Mouse (Mus musculus) midbrain, embryonic 13.5 days (tissue): ENCODE measurements at regions not wholly inside any gene's neighbourhood (a gene's known extent, or its start where the extent isn't known, plus 50 kb on each side); places are given as distances from the start of the nearest gene placed in this dataset.
A peak's percentile ranks its signal among the peaks of the same experiment; 100 is the strongest.

Experiments used
- ATAC-seq: fragments of 200-750 bp; cut with Nextera tagmentation; 2 replicates; pipeline ENCODE4 v1.8.0; 2017; ENCODE audit warnings: mild to moderate bottlenecking, moderate TSS enrichment, moderate library complexity
- H3K27ac ChIP-seq: fragments of 300-500 bp; sonication (generic); 2 replicates; pipeline ENCODE4 v1.5.1; 2015; ENCODE audit warnings: inconsistent platforms, mild to moderate bottlenecking, moderate library complexity
- H3K27me3 ChIP-seq: fragments of 300-500 bp; sonication (generic); 2 replicates; pipeline ENCODE4 v1.6.1; 2015; ENCODE audit warnings: mild to moderate bottlenecking, inconsistent platforms
- H3K36me3 ChIP-seq: fragments of 300-500 bp; sonication (generic); 2 replicates; pipeline ENCODE4 v1.6.1; 2015; ENCODE audit warnings: mild to moderate bottlenecking, inconsistent platforms
- H3K4me1 ChIP-seq: fragments of 300-500 bp; sonication (generic); replicated peaks from 2 replicates; pipeline ENCODE4 v1.6.1; 2015; ENCODE audit warnings: inconsistent platforms
- H3K4me2 ChIP-seq: fragments of 300-500 bp; sonication (generic); replicated peaks from 2 replicates; pipeline ENCODE4 v1.6.1; 2015; ENCODE audit warnings: moderate library complexity, mild to moderate bottlenecking, inconsistent platforms
- H3K4me3 ChIP-seq: fragments of 300-500 bp; sonication (generic); replicated peaks from 2 replicates; pipeline ENCODE4 v1.5.1; 2015; ENCODE audit warnings: mild to moderate bottlenecking, inconsistent platforms
- H3K9ac ChIP-seq: fragments of 300-500 bp; sonication (generic); replicated peaks from 2 replicates; pipeline ENCODE4 v1.6.1; 2015; ENCODE audit warnings: mild to moderate bottlenecking, inconsistent platforms
- H3K9me3 ChIP-seq: fragments of 300-500 bp; sonication (generic); 2 replicates; pipeline ENCODE4 v1.6.1; 2016; ENCODE audit warnings: mild to moderate bottlenecking, inconsistent platforms
- WGBS: fragments of 180-500 bp; shearing (Covaris S2); methylation state at CpG from one replicate; pipeline ENCODE4 v1.1.7; 2015; 5-methylcytosine and 5-hydroxymethylcytosine counted together

- H3K4me1 ChIP-seq, result peaks cover 50% of the 10 kb centered on the region
- peak overlapping the region; percentile 35 for H3K27ac ChIP-seq
- H3K4me3 ChIP-seq, result no peak overlapping the region
- peaks cover 6% of the 10 kb centered on the region; the same call in 1 of the 2 replicates for H3K27me3 ChIP-seq
- WGBS, result 22% methylated on average over 14 of the region's 14 CpGs
- no peak overlapping the region for H3K4me2 ChIP-seq
- H3K36me3 ChIP-seq, result no peaks in the 10 kb centered on the region
- ATAC-seq, result peak; percentile 70
- no peaks in the 10 kb centered on the region for H3K9me3 ChIP-seq
- no peak overlapping the region for H3K9ac ChIP-seq
Observed at GRCm38 (mm10) chr14:24997786-24998509, 461.0 kb upstream of the Zmiz1 start.

- H3K4me3 ChIP-seq, result no peak overlapping the region
- WGBS, result 81% methylated on average over 3 of the region's 3 CpGs
- no peak overlapping the region for H3K4me2 ChIP-seq
- H3K27me3 ChIP-seq, result peaks cover 6% of the 10 kb centered on the region; the same call in 1 of the 2 replicates
- H3K9ac ChIP-seq, result no peak overlapping the region
- no peaks in the 10 kb centered on the region for H3K9me3 ChIP-seq
- H3K36me3 ChIP-seq, result no peaks in the 10 kb centered on the region
- peaks cover 39% of the 10 kb centered on the region for H3K4me1 ChIP-seq
- no peak overlapping the region for H3K27ac ChIP-seq
- no peak for ATAC-seq
Observed at GRCm38 (mm10) chr14:24999008-24999572, 459.9 kb upstream of the Zmiz1 start.

DNA sequence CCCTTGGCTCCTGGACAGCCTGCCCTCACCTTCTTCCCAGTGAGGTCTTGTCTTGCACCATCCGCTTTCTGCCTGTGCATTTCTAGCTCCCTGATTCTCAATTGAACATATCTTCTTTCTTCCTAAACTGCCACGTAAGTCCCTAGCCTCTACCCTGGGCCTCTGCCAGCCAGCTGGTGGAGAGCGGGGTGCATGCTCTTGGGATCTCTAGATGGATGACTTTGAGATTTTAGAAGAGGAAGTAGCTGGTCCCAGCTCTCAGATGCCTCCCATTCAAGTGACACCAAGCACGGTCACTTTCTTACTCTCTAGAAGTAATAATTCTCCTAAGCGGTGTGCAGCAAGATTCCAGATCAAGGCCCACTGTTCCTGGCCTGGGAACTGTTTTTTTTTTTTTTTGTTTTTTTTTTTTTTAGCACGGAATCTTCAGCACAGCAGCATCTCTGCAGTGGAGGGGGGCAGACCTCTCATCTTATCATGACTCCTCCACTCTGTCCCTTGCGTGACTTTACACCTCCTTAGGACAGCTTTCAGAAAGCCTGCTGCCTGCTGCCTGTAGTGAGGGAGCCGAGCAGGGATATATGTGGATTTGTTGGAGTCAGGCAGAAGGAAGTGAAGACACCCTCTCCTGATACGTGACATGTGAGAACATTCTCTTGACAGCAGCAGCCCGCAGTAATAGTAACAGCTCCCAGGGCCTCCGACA lies 453.6 kb upstream of the Zmiz1 start:
- no peaks in the 10 kb centered on the region for H3K9me3 ChIP-seq
- H3K4me1 ChIP-seq, result 0 out of 2 replicates have a peak, but pooled peaks cover 7% of the 10 kb centered on the region
- H3K36me3 ChIP-seq, result no peaks in the 10 kb centered on the region
- H3K4me3 ChIP-seq, result no peak overlapping the region
- 84% methylated on average over 11 of the region's 11 CpGs for WGBS
- no peak for ATAC-seq
- no peak overlapping the region for H3K9ac ChIP-seq
- no peak overlapping the region for H3K27ac ChIP-seq
- no peak overlapping the region for H3K4me2 ChIP-seq
- 0 out of 2 replicates have a peak, but pooled peaks cover 6% of the 10 kb centered on the region for H3K27me3 ChIP-seq

GRCm38 (mm10) chr14:25011926-25012325 lies 447.1 kb upstream of the Zmiz1 start:
- Histone ChIP-seq H3K4me1 (peaks cover 25% of the 10 kb centered on the region), H3K9me3 (no peaks in the 10 kb centered on the region), H3K9ac (no peak overlapping the region), H3K36me3 (no peaks in the 10 kb centered on the region), H3K4me2 (no peak overlapping the region), H3K27ac (no peak overlapping the region), H3K27me3 (no peaks in the 10 kb centered on the region), H3K4me3 (no peak overlapping the region)
- 64% methylated on average over 3 of the region's 3 CpGs for WGBS
- no peak for ATAC-seq

DNA sequence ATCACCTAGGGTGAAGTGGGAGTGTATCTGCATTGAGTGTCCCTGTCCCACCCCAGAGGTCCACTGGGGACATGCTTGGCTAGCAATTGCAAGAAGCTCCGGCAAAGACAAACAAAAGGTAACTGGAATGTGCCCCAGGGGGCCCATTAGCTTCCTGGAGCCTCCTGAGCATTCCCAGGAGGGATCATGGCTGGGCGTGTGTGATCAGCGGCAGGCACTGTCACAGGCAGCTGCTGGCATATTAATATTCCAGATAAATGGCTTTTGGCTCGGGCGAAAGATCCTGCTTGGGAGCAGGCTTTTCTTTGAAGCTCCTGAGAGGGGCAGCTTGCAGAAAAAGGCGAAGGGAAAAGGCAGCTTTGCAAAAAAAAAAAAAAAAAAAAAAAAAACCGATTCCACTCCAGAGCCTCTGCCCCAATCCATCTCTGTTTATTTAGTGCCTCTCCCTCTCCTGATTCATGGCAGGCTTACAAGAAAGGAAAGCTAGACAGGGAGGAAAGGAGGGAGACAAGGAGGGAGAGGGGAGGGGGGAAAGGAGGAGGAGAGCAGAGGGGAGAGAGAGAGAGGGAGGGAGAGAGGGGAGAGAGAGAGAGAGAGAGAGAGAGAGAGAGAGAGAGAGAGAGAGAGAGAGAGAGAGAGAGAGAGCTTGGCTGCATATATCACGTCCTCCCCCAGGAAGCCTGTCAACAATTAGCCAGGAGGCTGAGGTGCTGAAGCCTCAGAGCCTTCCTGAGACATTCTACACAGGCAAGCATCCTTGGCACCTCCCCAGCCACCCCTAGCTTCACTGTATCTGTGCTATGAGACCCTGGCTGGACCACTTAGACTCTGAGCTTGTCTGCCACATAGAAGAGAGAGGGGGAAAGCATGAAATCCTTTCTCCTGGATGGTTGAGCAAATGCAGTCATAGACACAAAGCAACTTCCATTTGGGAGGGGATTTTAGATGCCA lies 443.4 kb upstream of the Zmiz1 start:
- ATAC-seq, result peak; percentile 82
- H3K27ac ChIP-seq, result peak overlapping the region; percentile 98

DNA sequence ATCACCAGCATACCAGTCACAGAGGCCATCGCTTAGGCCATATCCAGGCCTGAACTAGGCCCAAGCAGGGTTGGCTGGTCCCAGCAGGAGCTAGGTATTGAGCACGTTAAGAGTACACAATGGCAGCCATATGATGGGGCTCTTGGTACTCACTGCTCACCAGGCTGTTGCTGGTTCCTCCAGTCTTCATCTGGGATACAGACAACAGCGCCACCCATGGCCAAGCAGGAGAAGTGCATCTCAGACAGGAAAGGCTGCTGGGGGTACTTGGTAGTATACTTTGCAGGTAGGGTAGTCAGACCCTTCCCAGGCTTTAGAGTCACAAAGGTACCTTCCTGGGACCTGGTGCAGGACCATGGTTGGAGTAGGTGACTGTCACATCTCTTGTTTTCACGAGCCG lies 441.1 kb upstream of the Zmiz1 start:
- H3K4me1 ChIP-seq, result peaks cover 32% of the 10 kb centered on the region

More for the DNA sequence above, 443.4 kb upstream of the Zmiz1 start:
- 1% methylated on average over 8 of the region's 8 CpGs for WGBS
- H3K4me2 ChIP-seq, result peak overlapping the region; percentile 39
- no peaks in the 10 kb centered on the region for H3K27me3 ChIP-seq
- H3K4me3 ChIP-seq, result no peak overlapping the region
- no peaks in the 10 kb centered on the region for H3K36me3 ChIP-seq
- H3K4me1 ChIP-seq, result peaks cover 32% of the 10 kb centered on the region
- no peaks in the 10 kb centered on the region for H3K9me3 ChIP-seq
- peak overlapping the region; percentile 45 for H3K9ac ChIP-seq

DNA sequence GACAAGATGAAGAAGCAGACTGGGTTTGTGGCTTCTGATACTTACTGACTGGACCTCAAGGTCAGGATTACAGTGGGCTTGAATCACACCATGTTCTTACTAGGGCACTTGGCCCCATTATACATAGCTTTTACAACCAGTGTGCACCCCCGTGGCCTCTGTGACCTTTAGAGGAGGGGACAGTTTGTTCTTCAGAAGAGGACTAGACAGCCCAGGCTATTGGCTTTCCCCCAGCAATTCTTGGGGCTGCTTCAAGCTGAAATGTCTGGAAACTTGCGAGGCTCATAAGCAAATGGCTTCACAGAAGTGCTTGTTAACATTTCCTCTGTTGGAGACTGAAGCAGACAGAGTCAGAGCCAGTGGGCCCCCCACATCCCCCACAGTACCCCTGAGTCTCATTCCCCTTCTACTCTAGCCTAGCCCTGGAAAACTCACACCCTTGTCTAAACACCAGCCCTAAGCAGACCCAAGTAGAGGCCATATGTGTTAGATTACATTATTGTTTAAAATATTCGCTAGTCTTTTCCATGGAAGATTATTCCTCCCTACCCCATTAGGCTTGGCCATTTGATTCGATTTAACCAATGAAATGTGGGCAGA lies 439.6 kb upstream of the Zmiz1 start:
- H3K27me3 ChIP-seq, result no peaks in the 10 kb centered on the region
- 84% methylated on average over 4 of the region's 4 CpGs for WGBS
- no peaks in the 10 kb centered on the region for H3K9me3 ChIP-seq
- H3K4me1 ChIP-seq, result peaks cover 32% of the 10 kb centered on the region
- H3K9ac ChIP-seq, result no peak overlapping the region
- H3K27ac ChIP-seq, result no peak overlapping the region
- no peak overlapping the region for H3K4me2 ChIP-seq
- H3K4me3 ChIP-seq, result no peak overlapping the region
- H3K36me3 ChIP-seq, result no peaks in the 10 kb centered on the region
- ATAC-seq, result no peak

More for the DNA sequence above, 441.1 kb upstream of the Zmiz1 start:
- ATAC-seq, result no peak
- no peak overlapping the region for H3K27ac ChIP-seq
- H3K4me2 ChIP-seq, result no peak overlapping the region
- 74% methylated on average over 5 of the region's 5 CpGs for WGBS
- H3K4me3 ChIP-seq, result no peak overlapping the region
- no peaks in the 10 kb centered on the region for H3K9me3 ChIP-seq
- no peaks in the 10 kb centered on the region for H3K27me3 ChIP-seq
- H3K36me3 ChIP-seq, result no peaks in the 10 kb centered on the region
- no peak overlapping the region for H3K9ac ChIP-seq

DNA sequence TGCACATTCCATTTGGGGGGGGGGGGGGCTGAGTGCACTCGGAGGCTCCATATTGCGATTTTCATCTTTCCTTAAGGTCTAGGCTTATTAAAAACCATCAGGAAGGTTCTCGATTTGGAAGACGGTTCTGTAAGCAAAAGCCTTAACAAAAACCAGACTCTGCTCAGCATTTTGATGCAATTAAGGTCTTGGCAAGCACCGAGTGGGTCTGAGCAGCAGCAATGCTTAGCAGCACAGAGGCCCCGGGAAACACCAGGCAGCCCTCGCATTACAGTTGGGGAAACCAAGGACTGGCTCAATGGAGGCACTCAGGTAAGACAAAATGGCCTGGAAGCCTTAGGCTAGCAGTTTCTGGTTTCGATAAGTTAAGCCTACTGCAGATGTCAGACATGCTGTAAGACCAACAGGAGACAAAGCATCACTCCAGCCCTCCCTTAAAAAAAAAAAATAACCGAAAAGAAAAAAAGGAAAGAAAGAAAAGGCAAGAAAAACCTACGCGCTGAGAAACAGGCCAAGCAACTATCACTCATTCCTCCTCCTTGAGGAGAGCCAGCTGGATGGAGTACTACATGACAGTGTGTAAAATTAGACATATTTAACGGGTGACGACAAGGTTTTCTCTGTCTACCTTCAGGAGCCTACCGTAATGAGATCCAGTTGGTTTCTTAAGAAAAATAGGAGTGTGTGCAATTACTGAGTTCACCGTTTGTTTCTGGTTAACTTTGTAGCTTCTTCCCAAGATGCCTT lies 436.3 kb upstream of the Zmiz1 start:
- WGBS, result 89% methylated on average over 15 of the region's 15 CpGs
- no peak overlapping the region for H3K9ac ChIP-seq
- H3K27ac ChIP-seq, result no peak overlapping the region
- no peaks in the 10 kb centered on the region for H3K36me3 ChIP-seq
- no peaks in the 10 kb centered on the region for H3K9me3 ChIP-seq
- ATAC-seq, result no peak
- 0 out of 2 replicates have a peak, but pooled peaks cover 5% of the 10 kb centered on the region for H3K4me1 ChIP-seq
- H3K4me3 ChIP-seq, result no peak overlapping the region
- H3K27me3 ChIP-seq, result no peaks in the 10 kb centered on the region
- H3K4me2 ChIP-seq, result no peak overlapping the region

GRCm38 (mm10) chr14:25023270-25023800 lies 435.6 kb upstream of the Zmiz1 start:
- no peaks in the 10 kb centered on the region for H3K27me3 ChIP-seq
- H3K36me3 ChIP-seq, result no peaks in the 10 kb centered on the region
- H3K4me3 ChIP-seq, result no peak overlapping the region
- no peak overlapping the region for H3K27ac ChIP-seq
- 0 out of 2 replicates have a peak, but pooled peaks cover 5% of the 10 kb centered on the region for H3K4me1 ChIP-seq
- no peak for ATAC-seq
- no peak overlapping the region for H3K4me2 ChIP-seq
- WGBS, result 61% methylated on average over 6 of the region's 6 CpGs
- H3K9ac ChIP-seq, result no peak overlapping the region
- no peaks in the 10 kb centered on the region for H3K9me3 ChIP-seq

GRCm38 (mm10) chr14:25025074-25025473 lies 433.9 kb upstream of the Zmiz1 start:
- ATAC-seq, result no peak

More at GRCm38 (mm10) chr14:25025074-25025473, 433.9 kb upstream of the Zmiz1 start:
- WGBS, result 92% methylated on average over 6 of the region's 6 CpGs
- no peak overlapping the region for H3K4me2 ChIP-seq
- no peak overlapping the region for H3K9ac ChIP-seq
- no peaks in the 10 kb centered on the region for H3K36me3 ChIP-seq
- no peak overlapping the region for H3K4me3 ChIP-seq
- H3K4me1 ChIP-seq, result 0 out of 2 replicates have a peak, but pooled peaks cover 6% of the 10 kb centered on the region
- no peaks in the 10 kb centered on the region for H3K9me3 ChIP-seq
- no peaks in the 10 kb centered on the region for H3K27me3 ChIP-seq
- no peak overlapping the region for H3K27ac ChIP-seq
